Mouse (Mus musculus) spleen, adult 2 months (tissue): ENCODE results near the gene Hmg20a. TPM values are rescaled to one million over a fixed set of nuclear protein-coding genes. Genes with fewer than 3 reads are reported as not detected.

Experiments
- DNase-seq, 2 experiments: peaks; one replicate each; pipeline versions ENCODE4 v3.0.0 to v3.0.0-alpha.2; 2012 to 2021; ENCODE audit warnings: low spot score in 2 of 2, low read depth in 1 of 2
- H3K27ac ChIP-seq: fragments of 200-500 bp; 2 replicates; pipeline ENCODE4 v1.5.1; 2012; ENCODE audit warnings: low read length, inconsistent platforms; ENCODE audit not compliant: insufficient read depth
- H3K27me3 ChIP-seq: fragments of 200-500 bp; 2 replicates; pipeline ENCODE4 v1.6.1; 2012; ENCODE audit warnings: mild to moderate bottlenecking, moderate library complexity, low read length, inconsistent platforms; ENCODE audit not compliant: control insufficient read depth, insufficient read depth
- H3K36me3 ChIP-seq: fragments of 200-500 bp; 2 replicates; pipeline ENCODE4 v1.6.1; 2012; ENCODE audit warnings: mild to moderate bottlenecking, low read length, inconsistent platforms; ENCODE audit not compliant: control insufficient read depth, insufficient read depth
- H3K4me1 ChIP-seq: fragments of 200-500 bp; 2 replicates; pipeline ENCODE4 v1.6.1; 2011; ENCODE audit warnings: inconsistent platforms; ENCODE audit not compliant: control insufficient read depth, insufficient read depth, insufficient read length
- H3K4me3 ChIP-seq: fragments of 200-500 bp; 2 replicates; pipeline ENCODE4 v1.5.1; 2011; ENCODE audit warnings: mild to moderate bottlenecking, inconsistent platforms; ENCODE audit not compliant: insufficient read depth, insufficient read length; ENCODE audit errors: extremely low read depth
- CTCF ChIP-seq: fragments of 200-500 bp; IDR thresholded peaks from 2 replicates; pipeline ENCODE4 v1.5.1; 2011; ENCODE audit warnings: mild to moderate bottlenecking, inconsistent platforms; ENCODE audit not compliant: insufficient read depth, insufficient read length, insufficient replicate concordance; ENCODE audit errors: extremely low read depth
- POLR2A ChIP-seq: fragments of 200-500 bp; IDR thresholded peaks from 2 replicates; pipeline ENCODE4 v1.6.1; 2011; ENCODE audit warnings: low read depth, low read length, inconsistent platforms
- WGBS: fragments of 180-500 bp; shearing (Covaris S2); methylation state at CpG from one replicate; pipeline ENCODE4 v1.1.7; 2018; 5-methylcytosine and 5-hydroxymethylcytosine counted together
- polyA plus RNA-seq: library from polyadenylated mRNA; depleted of rRNA; stranded (reverse); fragments of >200 nt; gene quantifications from 2 replicates; pipeline ENCODE4 v1.2.3, GENCODE M21; 2012

Gene Hmg20a
- polyA plus RNA-seq, 1 experiment: 17.6 TPM

GRCm38 (mm10) chr9:56439699-56440098, 21.3 kb downstream of the Hmg20a start:
- no peak overlapping the region for H3K27ac ChIP-seq
- no peak for TF ChIP-seq POLR2A
- no peak for TF ChIP-seq CTCF
- 88% methylated on average over 7 of the region's 7 CpGs for WGBS
- H3K4me1 ChIP-seq: no peaks in the 10 kb centered on the region
- DNase-seq: no peak
- H3K27me3 ChIP-seq: no peaks in the 10 kb centered on the region
- no peaks in the 10 kb centered on the region for H3K36me3 ChIP-seq
- H3K4me3 ChIP-seq: no peak overlapping the region

- no peak for DNase-seq
- H3K27ac ChIP-seq: no peak overlapping the region
- no peak overlapping the region for H3K4me3 ChIP-seq
- no peaks in the 10 kb centered on the region for H3K36me3 ChIP-seq
- no peaks in the 10 kb centered on the region for H3K27me3 ChIP-seq
- no peak for TF ChIP-seq CTCF
- no peak for TF ChIP-seq POLR2A
- WGBS: 91% methylated on average over 6 of the region's 6 CpGs
- no peaks in the 10 kb centered on the region for H3K4me1 ChIP-seq
These were observed 33.2 kb downstream of the Hmg20a start for GRCm38 (mm10) chr9:56451570-56451969.

- 90% methylated on average over 2 of the region's 2 CpGs for WGBS
- Histone ChIP-seq H3K27me3 (no peaks in the 10 kb centered on the region), H3K4me3 (no peak overlapping the region), H3K36me3 (no peaks in the 10 kb centered on the region), H3K27ac (no peak overlapping the region), H3K4me1 (no peaks in the 10 kb centered on the region)
- no peak for TF ChIP-seq CTCF
- TF ChIP-seq POLR2A: no peak
- DNase-seq: no peak
These were observed 34.8 kb downstream of the Hmg20a start for GRCm38 (mm10) chr9:56453038-56453815.

GRCm38 (mm10) chr9:56456426-56456825, 38.0 kb downstream of the Hmg20a start:
- H3K27ac ChIP-seq: no peak overlapping the region
- H3K36me3 ChIP-seq: no peaks in the 10 kb centered on the region
- DNase-seq: no peak
- H3K27me3 ChIP-seq: no peaks in the 10 kb centered on the region
- 87% methylated on average over 3 of the region's 3 CpGs for WGBS
- H3K4me3 ChIP-seq: no peak overlapping the region
- no peak for TF ChIP-seq POLR2A
- no peak for TF ChIP-seq CTCF
- H3K4me1 ChIP-seq: no peaks in the 10 kb centered on the region

GRCm38 (mm10) chr9:56460987-56461386, 42.6 kb downstream of the Hmg20a start:
- Histone ChIP-seq H3K27ac (no peak overlapping the region), H3K27me3 (no peaks in the 10 kb centered on the region), H3K4me3 (no peak overlapping the region), H3K4me1 (peaks cover 2% of the 10 kb centered on the region; the same call in 1 of the 2 replicates), H3K36me3 (no peaks in the 10 kb centered on the region)
- WGBS: 64% methylated on average over 5 of the region's 5 CpGs
- no peak for DNase-seq
- TF ChIP-seq CTCF (no peak), POLR2A (no peak)

- Histone ChIP-seq H3K27ac (no peak overlapping the region), H3K4me3 (no peak overlapping the region), H3K27me3 (no peaks in the 10 kb centered on the region), H3K4me1 (peaks cover 2% of the 10 kb centered on the region; the same call in 1 of the 2 replicates), H3K36me3 (peaks cover 2% of the 10 kb centered on the region; the same call in 1 of the 2 replicates)
- TF ChIP-seq CTCF (no peak), POLR2A (no peak)
- 86% methylated on average over 1 of the region's 1 CpGs for WGBS
- DNase-seq: no peak
These were observed 44.2 kb downstream of the Hmg20a start for GRCm38 (mm10) chr9:56462606-56463005.

- TF ChIP-seq CTCF (no peak), POLR2A (no peak)
- peaks cover 6% of the 10 kb centered on the region for H3K36me3 ChIP-seq
- no peak overlapping the region for H3K27ac ChIP-seq
- no peak overlapping the region for H3K4me3 ChIP-seq
- 88% methylated on average over 2 of the region's 2 CpGs for WGBS
- H3K27me3 ChIP-seq: no peaks in the 10 kb centered on the region
- no peak for DNase-seq
- H3K4me1 ChIP-seq: peaks cover 2% of the 10 kb centered on the region; the same call in 1 of the 2 replicates
These were observed 44.6 kb downstream of the Hmg20a start for GRCm38 (mm10) chr9:56463046-56463445.
